Mouse (Mus musculus): ENCODE measurements at regions not wholly inside any gene's neighbourhood (a gene's known extent, or its start where the extent isn't known, plus 50 kb on each side); places are given as distances from the start of the nearest gene placed in this dataset.

DNA sequence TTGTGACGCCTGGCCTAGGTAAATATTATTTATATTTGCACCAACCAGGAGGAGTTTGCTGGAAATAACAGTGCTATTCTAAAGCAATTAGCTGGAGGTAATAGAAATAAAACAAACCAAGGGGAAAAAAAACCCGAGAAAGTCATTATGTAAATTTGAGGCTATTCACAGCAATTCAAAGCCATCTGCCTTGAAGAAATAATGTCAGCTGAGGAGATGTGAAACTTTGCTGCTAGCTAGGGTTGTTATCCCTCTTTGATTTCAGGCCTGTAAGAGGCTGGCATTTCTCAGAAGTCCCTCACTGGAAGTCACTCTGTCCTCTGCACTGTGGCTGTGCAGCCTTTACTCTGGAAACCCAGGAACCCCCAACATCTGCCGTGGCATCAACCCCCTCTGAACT is 67.5 kb upstream of the Map1b start:
- no peak for DNase-seq (ENCODE audit: low spot score in 2 of 2)

DNA sequence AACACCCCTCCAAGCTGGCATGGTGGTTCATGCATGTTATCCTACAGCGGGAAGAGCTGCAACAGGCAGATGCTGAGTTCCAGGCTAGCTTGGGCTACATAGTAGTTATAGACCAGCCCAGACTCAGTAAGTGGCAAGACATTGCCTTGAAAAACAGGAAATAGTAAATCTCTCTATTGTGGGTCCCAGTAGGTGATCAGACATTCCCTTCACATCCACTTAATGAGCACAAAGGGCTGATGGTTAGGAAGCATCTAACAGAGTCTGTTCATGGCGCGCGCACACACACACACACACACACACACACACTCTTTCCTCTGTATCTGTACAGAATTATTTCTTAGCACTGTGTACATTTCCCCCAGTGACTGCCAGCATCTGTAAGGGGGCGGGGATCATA is 64.0 kb upstream of the Map1b start:
- no peak for DNase-seq (ENCODE audit: low spot score in 2 of 2)

GRCm38 (mm10) chr13:99579596-99580175 is 63.3 kb upstream of the Map1b start:
- no peak for DNase-seq (ENCODE audit: low spot score in 2 of 2)

DNA sequence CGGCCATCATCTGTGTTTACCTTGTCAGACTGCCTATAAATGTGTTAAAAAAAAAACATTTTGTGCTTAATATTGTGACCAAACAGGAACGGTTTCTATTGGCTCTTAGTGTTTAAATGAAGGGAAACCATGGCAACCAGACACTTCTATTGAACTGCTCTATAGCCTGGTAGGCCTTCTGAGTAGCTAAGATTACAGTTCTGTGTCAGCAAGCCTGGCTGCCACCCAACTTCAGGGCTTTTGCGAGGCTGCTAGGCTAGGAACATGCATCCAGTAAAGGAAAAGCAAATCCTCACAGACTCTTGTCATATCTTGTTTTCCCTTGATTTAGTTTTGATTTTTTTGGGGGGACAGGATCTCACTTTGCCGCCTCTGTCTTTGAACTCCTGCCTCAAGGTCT is 61.3 kb upstream of the Map1b start:
- DNase-seq (ENCODE audit: low spot score in 2 of 2) = no peak

- no peak for DNase-seq (ENCODE audit: low spot score in 2 of 2)
These were observed 56.7 kb upstream of the Map1b start for GRCm38 (mm10) chr13:99573021-99573420.

DNA sequence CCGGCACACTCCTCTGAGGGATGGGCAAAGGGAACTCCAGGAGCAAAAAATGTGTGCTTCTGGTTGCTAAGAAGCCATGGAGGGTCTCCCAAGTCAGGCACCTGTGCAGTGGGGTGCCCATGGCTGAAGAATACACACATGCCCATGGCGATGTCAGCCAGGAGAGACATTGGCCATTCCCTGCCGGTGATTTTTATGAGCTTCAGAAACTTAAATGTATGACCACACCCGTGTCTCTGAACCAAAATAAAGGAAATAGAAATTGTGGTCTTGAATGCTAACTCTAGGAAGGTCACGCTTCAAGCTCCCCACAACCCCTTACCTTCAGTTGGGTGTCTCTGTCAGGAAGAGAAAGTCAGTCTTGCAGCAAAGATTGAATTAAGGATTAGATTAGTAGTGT is 56.0 kb upstream of the Map1b start:
- no peak for DNase-seq (ENCODE audit: low spot score in 2 of 2)
